Mouse (Mus musculus): ENCODE data around the gene Fgf6. TPM values are rescaled to one million over a fixed set of nuclear protein-coding genes. Genes with fewer than 3 reads are reported as not detected.

The Fgf6 gene
- polyA plus RNA-seq, 1 experiment, result not detected

DNA sequence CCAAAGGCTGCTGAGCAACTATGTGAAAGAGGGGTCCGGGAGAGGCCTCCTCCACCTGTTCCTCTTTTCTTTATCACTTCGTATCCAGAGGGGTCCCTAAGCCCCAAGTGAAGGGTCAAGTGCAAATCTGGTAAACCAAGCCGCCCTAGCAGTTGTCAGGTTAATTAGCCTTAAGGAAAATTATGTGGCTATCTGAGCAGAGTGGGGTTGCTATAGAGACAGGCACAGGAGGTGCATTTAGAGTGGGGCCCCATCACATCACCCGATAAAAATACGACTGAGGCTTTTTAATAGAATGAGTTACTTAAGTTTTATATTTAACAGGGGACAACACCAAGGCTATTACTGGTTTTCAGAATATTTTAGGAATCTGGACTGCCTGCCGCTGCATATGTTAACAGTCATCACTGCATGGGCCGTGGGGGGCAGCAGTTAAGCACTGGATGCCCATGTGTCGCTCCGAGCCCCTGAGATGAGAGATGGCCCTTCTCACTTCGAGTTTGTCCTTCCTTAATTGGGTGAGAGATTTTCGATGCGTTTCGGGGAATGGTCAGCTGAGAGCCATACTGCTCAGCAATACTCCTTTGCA lies 3.3 kb upstream of the Fgf6 start:
- H3K4me1 ChIP-seq (ENCODE audit: control insufficient read depth, insufficient read depth, low read length), result peaks cover 6% of the 10 kb centered on the region
- H3K27ac ChIP-seq (ENCODE audit: insufficient read depth, low read depth, low read length), result no peak overlapping the region
- TF ChIP-seq POLR2A (IDR thresholded peaks at IDR 0.05; ENCODE audit: borderline replicate concordance, low read depth, low read length), result no peak
- TF ChIP-seq CTCF (IDR thresholded peaks at IDR 0.05; ENCODE audit: low read depth, low read length), result no peak
- no peak overlapping the region for H3K4me3 ChIP-seq (ENCODE audit: insufficient read depth, low read length)

GRCm38 (mm10) chr6:127019254-127019653 lies 3.9 kb downstream of the Fgf6 start:
- H3K4me3 ChIP-seq (ENCODE audit: insufficient read depth, low read length), result no peak overlapping the region
- H3K4me1 ChIP-seq (ENCODE audit: control insufficient read depth, insufficient read depth, low read length), result peaks cover 3% of the 10 kb centered on the region; the same call in 1 of the 2 replicates
- no peak overlapping the region for H3K27ac ChIP-seq (ENCODE audit: insufficient read depth, low read depth, low read length)
- TF ChIP-seq POLR2A (IDR thresholded peaks at IDR 0.05; ENCODE audit: borderline replicate concordance, low read depth, low read length) (no peak), CTCF (IDR thresholded peaks at IDR 0.05; ENCODE audit: low read depth, low read length) (no peak)

DNA sequence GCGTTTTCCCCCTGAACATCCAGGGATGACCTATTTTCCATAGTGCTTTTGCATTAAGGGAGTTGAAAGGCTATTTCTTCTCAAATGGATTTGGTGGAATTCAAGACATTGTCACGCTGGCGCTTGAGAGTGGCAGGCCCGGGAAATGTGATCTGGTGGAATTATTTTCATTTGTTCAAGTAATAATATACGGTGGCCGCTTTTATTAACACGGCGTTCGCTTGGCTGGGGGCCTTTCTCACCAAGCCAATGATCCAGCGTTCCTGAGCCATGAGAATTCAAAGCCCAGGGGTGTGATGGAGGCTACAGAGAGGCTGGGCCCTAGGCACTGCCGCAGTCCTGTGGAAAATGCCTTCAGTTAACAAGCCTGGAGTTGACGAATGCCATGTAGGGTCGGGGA lies 5.0 kb downstream of the Fgf6 start:
- TF ChIP-seq POLR2A (IDR thresholded peaks at IDR 0.05; ENCODE audit: borderline replicate concordance, low read depth, low read length), result no peak
- no peak for TF ChIP-seq CTCF (IDR thresholded peaks at IDR 0.05; ENCODE audit: low read depth, low read length)
- Histone ChIP-seq H3K4me3 (ENCODE audit: insufficient read depth, low read length) (no peak overlapping the region), H3K27ac (ENCODE audit: insufficient read depth, low read depth, low read length) (no peak overlapping the region)

GRCm38 (mm10) chr6:127024836-127025235 lies 9.4 kb downstream of the Fgf6 start:
- H3K4me3 ChIP-seq (ENCODE audit: insufficient read depth, low read length), result no peak overlapping the region
- no peak for TF ChIP-seq CTCF (IDR thresholded peaks at IDR 0.05; ENCODE audit: low read depth, low read length)
- TF ChIP-seq POLR2A (IDR thresholded peaks at IDR 0.05; ENCODE audit: borderline replicate concordance, low read depth, low read length), result no peak
- H3K4me1 ChIP-seq (ENCODE audit: control insufficient read depth, insufficient read depth, low read length), result peaks cover 5% of the 10 kb centered on the region
- H3K27ac ChIP-seq (ENCODE audit: insufficient read depth, low read depth, low read length), result no peak overlapping the region

More for the DNA sequence above, 5.0 kb downstream of the Fgf6 start:
- peaks cover 7% of the 10 kb centered on the region for H3K4me1 ChIP-seq (ENCODE audit: control insufficient read depth, insufficient read depth, low read length)

DNA sequence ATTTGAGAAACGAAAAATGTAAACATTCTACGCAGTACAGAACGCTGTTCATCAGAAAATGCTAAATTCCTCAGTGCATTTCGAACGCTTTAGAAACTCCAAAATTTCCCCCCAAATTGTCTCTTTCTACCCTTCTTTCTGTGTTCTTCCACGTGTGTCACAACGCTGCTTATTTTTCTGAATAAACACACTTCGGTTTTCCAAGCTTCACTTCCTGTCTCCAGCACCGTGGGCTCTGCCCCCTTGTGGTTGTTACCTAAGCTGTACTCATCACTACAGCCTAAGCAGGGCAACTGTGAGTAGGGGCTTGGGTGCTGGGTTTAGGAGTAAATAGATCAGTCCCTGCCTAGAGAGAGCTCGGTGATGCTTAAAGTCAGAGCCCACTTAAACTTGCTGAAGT lies 19.4 kb downstream of the Fgf6 start:
- TF ChIP-seq CTCF (IDR thresholded peaks at IDR 0.05; ENCODE audit: low read depth, low read length) (peak; percentile 64; the same call in 1 of the 2 replicates), POLR2A (IDR thresholded peaks at IDR 0.05; ENCODE audit: borderline replicate concordance, low read depth, low read length) (no peak)
- H3K27ac ChIP-seq (ENCODE audit: insufficient read depth, low read depth, low read length), result no peak overlapping the region
- peak overlapping the region; percentile 20; the same call in 1 of the 2 replicates for H3K4me3 ChIP-seq (ENCODE audit: insufficient read depth, low read length)
- no peaks in the 10 kb centered on the region for H3K4me1 ChIP-seq (ENCODE audit: control insufficient read depth, insufficient read depth, low read length)

DNA sequence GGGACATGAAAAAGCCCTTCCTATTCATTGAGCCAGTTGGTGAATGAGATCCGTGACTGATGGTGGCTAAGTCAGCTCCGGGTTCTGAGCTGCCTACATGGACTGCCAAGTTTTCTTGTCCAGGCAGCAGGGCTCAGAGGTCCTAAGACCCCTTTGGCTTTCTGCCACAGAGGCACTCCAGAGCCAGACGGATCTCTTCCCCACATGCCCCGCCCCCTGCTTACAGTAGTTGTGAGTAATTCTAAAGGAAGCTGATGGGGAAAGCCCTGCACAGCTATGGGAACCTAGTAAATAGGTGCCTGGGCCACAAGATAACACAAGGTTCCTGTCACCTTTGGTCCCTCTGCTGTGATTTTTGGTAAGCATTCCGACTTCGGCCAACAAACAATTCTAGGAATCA lies 29.5 kb downstream of the Fgf6 start:
- H3K4me3 ChIP-seq (ENCODE audit: insufficient read depth, low read length), result no peak overlapping the region
- H3K27ac ChIP-seq (ENCODE audit: insufficient read depth, low read depth, low read length), result no peak overlapping the region
- no peak for TF ChIP-seq CTCF (IDR thresholded peaks at IDR 0.05; ENCODE audit: low read depth, low read length)
- TF ChIP-seq POLR2A (IDR thresholded peaks at IDR 0.05; ENCODE audit: borderline replicate concordance, low read depth, low read length), result no peak
- no peaks in the 10 kb centered on the region for H3K4me1 ChIP-seq (ENCODE audit: control insufficient read depth, insufficient read depth, low read length)

DNA sequence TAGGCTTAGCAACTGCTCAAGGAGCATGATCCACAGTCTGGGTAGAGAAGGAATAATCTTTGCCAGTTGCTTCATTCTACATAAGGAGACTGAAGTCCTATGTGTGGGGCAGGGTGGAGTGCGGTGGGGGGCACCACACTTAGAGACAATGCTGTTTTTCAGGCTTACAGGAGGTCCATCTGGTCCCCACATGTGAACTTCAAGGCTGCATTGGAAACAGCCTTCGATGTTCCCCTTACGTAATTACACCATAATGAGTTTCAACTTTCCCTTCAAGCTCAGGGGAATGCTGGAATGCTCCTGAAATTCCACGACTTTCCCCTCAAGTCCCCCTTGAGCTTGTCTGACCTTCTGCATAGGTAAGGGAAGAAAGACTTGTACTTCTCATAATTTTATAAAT lies 35.5 kb downstream of the Fgf6 start:
- H3K27ac ChIP-seq (ENCODE audit: insufficient read depth, low read depth, low read length), result no peak overlapping the region

GRCm38 (mm10) chr6:127056990-127057588 lies 41.7 kb downstream of the Fgf6 start:
- H3K4me1 ChIP-seq (ENCODE audit: control insufficient read depth, insufficient read depth, low read length), result no peaks in the 10 kb centered on the region
- no peak overlapping the region for H3K4me3 ChIP-seq (ENCODE audit: insufficient read depth, low read length)
- TF ChIP-seq POLR2A (IDR thresholded peaks at IDR 0.05; ENCODE audit: borderline replicate concordance, low read depth, low read length), result no peak
- no peak for TF ChIP-seq CTCF (IDR thresholded peaks at IDR 0.05; ENCODE audit: low read depth, low read length)
- H3K27ac ChIP-seq (ENCODE audit: insufficient read depth, low read depth, low read length), result no peak overlapping the region

More for the DNA sequence above, 35.5 kb downstream of the Fgf6 start:
- Histone ChIP-seq H3K4me3 (ENCODE audit: insufficient read depth, low read length) (no peak overlapping the region), H3K4me1 (ENCODE audit: control insufficient read depth, insufficient read depth, low read length) (no peaks in the 10 kb centered on the region)
- TF ChIP-seq CTCF (IDR thresholded peaks at IDR 0.05; ENCODE audit: low read depth, low read length) (no peak), POLR2A (IDR thresholded peaks at IDR 0.05; ENCODE audit: borderline replicate concordance, low read depth, low read length) (no peak)

DNA sequence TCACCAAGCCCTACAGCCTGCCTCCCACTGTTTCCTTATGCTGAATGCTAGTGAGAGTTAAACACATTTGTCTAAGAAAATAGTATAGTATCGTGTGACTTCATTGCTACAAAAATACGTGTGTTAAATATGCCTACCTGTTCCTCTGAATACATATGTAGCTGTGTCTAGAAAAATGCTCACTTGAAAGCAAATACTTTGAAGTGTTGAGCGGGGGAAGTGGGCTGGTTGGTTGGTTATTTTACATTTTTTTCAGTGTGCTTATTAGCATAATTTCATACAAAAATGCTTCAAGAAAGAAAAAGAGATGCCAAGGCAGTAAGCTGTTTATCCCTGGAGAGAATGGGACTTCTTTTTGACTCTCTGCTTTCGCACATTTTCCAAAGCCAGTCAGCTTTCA lies 44.6 kb downstream of the Fgf6 start:
- Histone ChIP-seq H3K4me1 (ENCODE audit: control insufficient read depth, insufficient read depth, low read length) (no peaks in the 10 kb centered on the region), H3K4me3 (ENCODE audit: insufficient read depth, low read length) (no peak overlapping the region), H3K27ac (ENCODE audit: insufficient read depth, low read depth, low read length) (no peak overlapping the region)
- TF ChIP-seq CTCF (IDR thresholded peaks at IDR 0.05; ENCODE audit: low read depth, low read length) (no peak), POLR2A (IDR thresholded peaks at IDR 0.05; ENCODE audit: borderline replicate concordance, low read depth, low read length) (no peak)

DNA sequence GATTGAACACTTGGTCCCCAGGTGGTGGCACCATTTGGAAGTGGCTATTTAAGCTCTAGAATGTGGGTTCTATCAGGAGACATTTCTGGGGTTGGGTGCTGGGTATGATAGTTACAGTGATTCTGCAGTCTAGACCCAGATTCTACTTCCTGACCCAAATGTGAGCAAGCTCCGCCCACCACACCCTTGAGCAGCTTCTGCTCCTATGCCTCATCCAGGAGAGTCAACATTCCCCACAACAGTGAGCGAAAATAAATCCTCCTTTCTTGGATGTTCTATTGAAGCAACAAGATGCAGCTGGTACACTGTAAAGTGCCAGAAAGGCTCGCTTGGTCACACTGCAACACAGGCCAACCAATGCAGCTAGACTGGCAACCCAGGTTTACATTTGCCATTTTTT lies 48.5 kb downstream of the Fgf6 start:
- Histone ChIP-seq H3K4me3 (ENCODE audit: insufficient read depth, low read length) (no peak overlapping the region), H3K27ac (ENCODE audit: insufficient read depth, low read depth, low read length) (no peak overlapping the region), H3K4me1 (ENCODE audit: control insufficient read depth, insufficient read depth, low read length) (no peaks in the 10 kb centered on the region)
- TF ChIP-seq CTCF (IDR thresholded peaks at IDR 0.05; ENCODE audit: low read depth, low read length), result no peak
- no peak for TF ChIP-seq POLR2A (IDR thresholded peaks at IDR 0.05; ENCODE audit: borderline replicate concordance, low read depth, low read length)
